Mouse (Mus musculus) limb, embryonic 11.5 days (tissue): ENCODE data around the gene Vmn2r96. TPM values are rescaled to one million over a fixed set of nuclear protein-coding genes. Genes with fewer than 3 reads are reported as not detected.
"Not testable (repeated sequence)": the region's sequence is repeated elsewhere in the genome, so short reads cannot be mapped to it uniquely, and the experiment has no call there.

Source experiments
- ATAC-seq: fragments of 200-750 bp; cut with Nextera tagmentation; 2 replicates; pipeline ENCODE4 v1.8.0; 2017; ENCODE audit warnings: low read depth; ENCODE audit not compliant: insufficient number of reproducible peaks, low FRiP score, low TSS enrichment
- DNase-seq: peaks from one replicate; pipeline ENCODE4 v3.0.0-alpha.2; 2015; ENCODE audit warnings: low spot score
- H3K27ac ChIP-seq: fragments of 300-500 bp; sonication (generic); replicated peaks from 2 replicates; pipeline ENCODE4 v1.5.1; 2014; ENCODE audit warnings: low read depth, mild to moderate bottlenecking, low read length
- H3K27me3 ChIP-seq: fragments of 300-500 bp; sonication (generic); 2 replicates; pipeline ENCODE4 v1.6.1; 2014; ENCODE audit warnings: mild to moderate bottlenecking, low read length, mixed read lengths; ENCODE audit not compliant: control insufficient read depth, insufficient read depth
- H3K36me3 ChIP-seq: fragments of 300-500 bp; sonication (generic); 2 replicates; pipeline ENCODE4 v1.6.1; 2014; ENCODE audit warnings: mild to moderate bottlenecking, low read length, moderate library complexity, mixed read lengths; ENCODE audit not compliant: control insufficient read depth, insufficient read depth
- H3K4me1 ChIP-seq: fragments of 300-500 bp; sonication (generic); 2 replicates; pipeline ENCODE4 v1.6.1; 2014; ENCODE audit warnings: low read length, mixed read lengths; ENCODE audit not compliant: control insufficient read depth, insufficient read depth
- H3K4me2 ChIP-seq: fragments of 300-500 bp; sonication (generic); 2 replicates; pipeline ENCODE4 v1.6.1; 2014; ENCODE audit warnings: low read depth, mild to moderate bottlenecking, moderate library complexity; ENCODE audit not compliant: severe bottlenecking
- H3K4me3 ChIP-seq: fragments of 300-500 bp; sonication (generic); 2 replicates; pipeline ENCODE4 v1.5.1; 2014; ENCODE audit warnings: low read depth, low read length
- H3K9ac ChIP-seq: fragments of 300-500 bp; sonication (generic); 2 replicates; pipeline ENCODE4 v1.6.1; 2014; ENCODE audit warnings: mild to moderate bottlenecking, low read length
- H3K9me3 ChIP-seq: fragments of 300-500 bp; sonication (generic); 2 replicates; pipeline ENCODE4 v1.6.1; 2016; ENCODE audit warnings: low read length; ENCODE audit not compliant: control insufficient read depth
- WGBS: fragments of 180-500 bp; shearing (Covaris S2); extraction: QIAGEN DNeasy Blood & Tissue Kit; methylation state at CpG from one replicate; pipeline ENCODE4 v1.1.7; 2014; 5-methylcytosine and 5-hydroxymethylcytosine counted together
- polyA plus RNA-seq: library from polyadenylated mRNA; unstranded; fragments of >200 nt; fragmentation: Nextera tagmentation; extraction: Ambion mirVana; gene quantifications from 2 replicates; pipeline ENCODE4 v1.2.1, GENCODE M21; 2014

Gene Vmn2r96
- polyA plus RNA-seq: not detected in 2 replicates

DNA sequence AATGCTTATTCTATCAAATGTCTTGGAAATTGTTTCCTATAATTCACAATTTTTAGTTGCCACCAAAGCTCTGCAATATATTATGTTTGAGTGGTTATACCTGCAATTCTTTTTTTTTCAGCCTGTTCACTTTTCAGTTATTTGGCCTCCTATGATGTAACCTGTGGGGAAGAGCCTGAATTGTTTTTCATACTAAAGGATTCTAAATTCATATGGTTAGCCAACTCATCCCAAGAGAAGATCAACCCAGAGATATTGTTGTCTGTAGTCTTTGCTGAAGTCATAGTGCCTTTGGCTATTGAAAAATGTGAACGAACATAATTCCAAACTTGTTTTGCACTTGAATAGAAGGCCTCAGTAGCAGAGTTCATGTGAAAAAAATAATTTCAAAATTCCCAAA, at the start of gene Vmn2r96:
Vmn2r96 (plus strand) TSS at position 301 of the 400 bp plus-strand sequence.
- ATAC-seq: not testable (repeated sequence)
- 82% methylated on average over 1 of the region's 1 CpGs for WGBS

DNA sequence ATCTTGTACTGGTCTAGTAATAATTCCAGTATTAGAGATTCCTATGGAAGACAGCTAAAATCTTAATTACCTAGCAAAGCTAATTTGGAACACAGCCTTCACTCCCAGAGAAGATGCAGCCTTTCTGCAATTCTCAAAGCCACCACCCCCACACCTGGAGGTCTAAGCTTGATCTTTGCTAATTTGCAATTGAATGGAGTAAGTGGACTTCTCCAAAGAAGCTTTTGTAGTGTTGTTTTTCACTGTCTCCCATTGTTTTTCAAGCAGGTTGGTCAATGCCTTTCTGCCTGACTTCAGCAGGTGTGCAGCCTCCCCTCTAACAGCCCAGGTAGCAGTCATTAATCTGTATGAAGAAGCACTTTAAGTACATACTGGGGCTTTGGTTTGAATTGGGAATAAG, 49.6 kb upstream of the Vmn2r96 start:
- H3K9me3 ChIP-seq: peaks cover 7% of the 10 kb centered on the region
- H3K9ac ChIP-seq: no peak overlapping the region
- no peak overlapping the region for H3K4me3 ChIP-seq
- DNase-seq (no peak), ATAC-seq (no peak)
- H3K4me2 ChIP-seq: no peak overlapping the region
- no peak overlapping the region for H3K27ac ChIP-seq
- no peaks in the 10 kb centered on the region for H3K27me3 ChIP-seq
- no peaks in the 10 kb centered on the region for H3K4me1 ChIP-seq
- H3K36me3 ChIP-seq: no peaks in the 10 kb centered on the region

More for the DNA sequence above, at the start of gene Vmn2r96:
- H3K36me3 ChIP-seq, DNase-seq, H3K4me2 ChIP-seq, H3K4me1 ChIP-seq, H3K9ac ChIP-seq, H3K27me3 ChIP-seq, H3K27ac ChIP-seq, H3K9me3 ChIP-seq, H3K4me3 ChIP-seq: not testable (repeated sequence)

DNA sequence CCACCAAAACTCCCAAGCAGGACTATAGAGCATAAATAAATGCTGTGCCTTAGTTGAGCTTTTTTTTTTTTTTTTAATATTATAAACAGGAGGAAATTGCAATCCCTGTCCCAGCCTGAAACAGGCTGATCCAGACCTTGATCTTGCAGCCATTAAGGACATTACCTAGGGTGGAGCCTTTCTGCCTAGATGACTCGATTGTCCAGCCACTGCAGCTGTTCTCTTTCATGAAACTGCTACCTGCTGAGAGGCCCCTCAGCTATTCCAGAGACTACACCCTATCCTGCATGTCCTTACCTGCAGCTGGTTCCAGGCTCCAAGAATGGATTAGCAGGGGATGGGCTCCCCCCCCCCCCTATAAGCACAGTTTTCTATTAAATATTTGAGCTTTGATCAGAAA, 49.0 kb upstream of the Vmn2r96 start:
- no peak for ATAC-seq
- Histone ChIP-seq H3K4me1 (no peaks in the 10 kb centered on the region), H3K9ac (no peak overlapping the region), H3K36me3 (no peaks in the 10 kb centered on the region), H3K27ac (no peak overlapping the region), H3K27me3 (no peaks in the 10 kb centered on the region), H3K4me3 (no peak overlapping the region), H3K9me3 (peaks cover 5% of the 10 kb centered on the region; the same call in 1 of the 2 replicates), H3K4me2 (no peak overlapping the region)
- 92% methylated on average over 1 of the region's 1 CpGs for WGBS
- no peak for DNase-seq

DNA sequence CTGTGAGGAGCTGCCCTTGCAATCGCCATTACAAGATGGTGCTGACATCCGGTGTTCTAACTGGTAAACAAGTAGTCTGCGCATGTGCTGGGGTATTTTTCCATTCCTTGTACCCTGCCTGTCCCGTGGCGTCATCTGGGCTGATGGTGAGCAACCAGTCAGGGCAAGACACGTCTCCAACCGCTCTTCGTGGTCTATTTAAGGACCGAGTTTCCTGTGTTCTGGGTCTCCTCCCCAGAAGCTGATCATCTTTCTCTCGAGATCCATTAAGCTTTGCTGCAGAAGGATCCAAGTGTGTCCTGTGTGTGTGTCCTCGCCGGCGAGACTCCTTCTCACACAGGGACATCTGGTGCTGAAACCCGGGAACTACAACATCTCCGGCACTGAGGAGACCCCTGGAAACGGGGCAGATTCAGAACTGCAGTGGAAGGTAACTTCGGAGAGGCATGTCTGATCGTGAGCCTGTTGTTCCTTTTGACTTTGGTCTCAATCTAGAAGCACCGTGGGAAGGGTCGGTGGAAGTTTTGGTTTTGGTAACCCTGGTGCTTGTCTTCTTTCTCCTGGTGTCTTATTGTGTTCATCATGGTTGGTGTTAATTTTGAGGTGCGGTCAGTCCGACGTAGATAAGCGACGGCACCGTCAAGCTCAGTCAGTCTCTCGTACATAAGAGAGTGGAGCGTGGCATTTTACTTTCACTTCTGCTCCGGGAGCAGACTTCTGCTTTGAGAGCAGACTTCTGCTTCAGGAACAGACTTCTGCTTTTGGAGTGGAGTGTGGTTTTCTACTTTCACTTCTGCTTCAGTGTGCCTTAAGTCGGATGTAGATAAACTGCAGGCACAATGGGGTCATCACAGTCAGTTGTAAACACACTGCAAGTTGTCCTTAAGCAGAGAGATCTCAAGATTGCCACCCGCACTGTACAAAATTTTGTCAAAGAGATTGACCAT, 14.5 kb upstream of the Vmn2r96 start:
- H3K4me3 ChIP-seq, H3K4me1 ChIP-seq, DNase-seq, ATAC-seq, H3K9ac ChIP-seq, H3K27ac ChIP-seq, H3K9me3 ChIP-seq, H3K4me2 ChIP-seq, H3K27me3 ChIP-seq, H3K36me3 ChIP-seq: not testable (repeated sequence)
- WGBS: 93% methylated on average over 31 of the region's 31 CpGs

GRCm38 (mm10) chr17:18566186-18566585, 6.8 kb upstream of the Vmn2r96 start:
- H3K4me1 ChIP-seq, H3K36me3 ChIP-seq, H3K27ac ChIP-seq, H3K4me3 ChIP-seq, ATAC-seq, H3K9me3 ChIP-seq, H3K9ac ChIP-seq, DNase-seq, H3K27me3 ChIP-seq, H3K4me2 ChIP-seq: not testable (repeated sequence)
- 89% methylated on average over 17 of the region's 17 CpGs for WGBS

DNA sequence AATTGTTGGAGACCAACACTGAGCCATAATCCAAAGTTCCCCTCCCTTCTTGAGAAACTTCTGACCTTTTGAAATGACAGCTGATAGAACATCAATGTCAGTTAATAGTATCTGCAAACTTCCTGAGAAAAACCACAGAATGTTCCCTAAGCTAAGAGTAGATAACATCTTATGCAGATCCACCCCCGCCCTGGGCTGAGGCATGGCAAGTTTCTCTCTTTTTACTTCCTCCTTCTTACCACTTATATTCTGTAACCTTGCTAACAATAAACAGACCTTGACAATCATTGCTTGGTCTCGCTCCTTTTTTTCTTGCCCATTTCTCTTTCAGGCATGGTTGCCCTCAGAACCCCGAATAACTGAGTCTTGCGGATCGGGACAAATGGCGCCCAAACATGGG, 42.2 kb downstream of the Vmn2r96 start:
- DNase-seq: not testable (repeated sequence)

GRCm38 (mm10) chr17:18626532-18626931, 53.6 kb downstream of the Vmn2r96 start:
- H3K27me3 ChIP-seq: no peaks in the 10 kb centered on the region
- H3K9me3 ChIP-seq: no peaks in the 10 kb centered on the region; the same call in 1 of the 2 replicates
- H3K4me3 ChIP-seq: no peak overlapping the region
- H3K4me1 ChIP-seq: no peaks in the 10 kb centered on the region
- DNase-seq: no peak
- no peak overlapping the region for H3K4me2 ChIP-seq
- ATAC-seq: no peak
- H3K36me3 ChIP-seq: no peaks in the 10 kb centered on the region
- no peak overlapping the region for H3K27ac ChIP-seq
- no peak overlapping the region for H3K9ac ChIP-seq

More for the DNA sequence above, 42.2 kb downstream of the Vmn2r96 start:
- not testable (repeated sequence) for H3K36me3 ChIP-seq, ATAC-seq, H3K9ac ChIP-seq, H3K27me3 ChIP-seq, H3K4me2 ChIP-seq, H3K4me3 ChIP-seq, H3K4me1 ChIP-seq, H3K27ac ChIP-seq
- WGBS: 93% methylated on average over 6 of the region's 6 CpGs
- peaks cover 11% of the 10 kb centered on the region; the same call in 1 of the 2 replicates for H3K9me3 ChIP-seq
